Mouse (Mus musculus): ENCODE results near the gene Gm7137. TPM values are rescaled to one million over a fixed set of nuclear protein-coding genes. Genes with fewer than 3 reads are reported as not detected.
"Not testable (repeated sequence)": the region's sequence is repeated elsewhere in the genome, so short reads cannot be mapped to it uniquely, and the experiment has no call there.

Gene Gm7137
- polyA plus RNA-seq, 1 experiment from 2014 or later: not detected

GRCm38 (mm10) chr10:77772142-77772541, 15.9 kb downstream of the Gm7137 start:
- not testable (repeated sequence) for H3K9ac ChIP-seq (ENCODE audit: low read depth, low read length); H3K4me1 ChIP-seq (replicated peaks; ENCODE audit: control insufficient read depth, insufficient read depth, low read length); H3K36me3 ChIP-seq (ENCODE audit: control insufficient read depth, insufficient read depth, low read length); H3K9me3 ChIP-seq (ENCODE audit: control insufficient read depth, low read length); ATAC-seq (ENCODE audit: low FRiP score); H3K4me3 ChIP-seq (ENCODE audit: low read depth, low read length); H3K4me2 ChIP-seq (replicated peaks; ENCODE audit: low read depth, low read length); DNase-seq (ENCODE audit: low spot score); H3K27me3 ChIP-seq (ENCODE audit: control insufficient read depth, insufficient read depth, low read length); H3K27ac ChIP-seq (ENCODE audit: low read depth, low read length)
- WGBS: 86% methylated on average over 1 of the region's 3 CpGs

DNA sequence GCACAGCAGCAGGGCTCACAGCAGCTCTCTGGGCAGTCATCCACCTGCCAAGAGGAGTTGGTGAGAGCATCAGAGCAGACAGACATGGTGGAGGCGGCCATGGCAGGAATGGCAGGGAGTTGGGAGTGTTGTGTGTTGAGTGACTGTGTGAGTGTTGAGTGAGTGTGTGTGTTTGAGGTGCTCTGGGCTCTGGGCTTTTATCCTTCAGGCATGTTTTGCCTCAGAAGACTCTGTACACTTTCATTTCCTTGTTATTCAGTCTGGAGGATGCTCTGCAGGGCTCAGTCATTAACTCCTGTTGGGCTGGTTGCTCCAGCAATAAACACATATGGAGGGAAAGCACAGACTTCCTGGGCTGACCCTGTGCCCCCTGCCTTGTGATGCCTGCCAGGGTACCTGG, 16.8 kb downstream of the Gm7137 start, which contains the start of gene Gm3238:
Gene Gm3238 (minus strand): TSS at position 101 of the 400 bp plus-strand sequence.
- not testable (repeated sequence) for H3K4me1 ChIP-seq (replicated peaks; ENCODE audit: control insufficient read depth, insufficient read depth, low read length); H3K4me3 ChIP-seq (ENCODE audit: low read depth, low read length); H3K4me2 ChIP-seq (replicated peaks; ENCODE audit: low read depth, low read length); DNase-seq (ENCODE audit: low spot score); H3K9ac ChIP-seq (ENCODE audit: low read depth, low read length); H3K36me3 ChIP-seq (ENCODE audit: control insufficient read depth, insufficient read depth, low read length); H3K9me3 ChIP-seq (ENCODE audit: control insufficient read depth, low read length); H3K27me3 ChIP-seq (ENCODE audit: control insufficient read depth, insufficient read depth, low read length); H3K27ac ChIP-seq (ENCODE audit: low read depth, low read length); ATAC-seq (ENCODE audit: low FRiP score)
- WGBS: no CpG with 5 or more reads among the region's 1 CpGs

- Histone ChIP-seq H3K27me3 (ENCODE audit: control insufficient read depth, insufficient read depth, low read length) (no peaks in the 10 kb centered on the region), H3K9me3 (ENCODE audit: control insufficient read depth, low read length) (no peaks in the 10 kb centered on the region), H3K27ac (ENCODE audit: low read depth, low read length) (no peak overlapping the region), H3K4me1 (replicated peaks; ENCODE audit: control insufficient read depth, insufficient read depth, low read length) (no peaks in the 10 kb centered on the region), H3K4me3 (ENCODE audit: low read depth, low read length) (no peak overlapping the region), H3K36me3 (ENCODE audit: control insufficient read depth, insufficient read depth, low read length) (no peaks in the 10 kb centered on the region), H3K9ac (ENCODE audit: low read depth, low read length) (no peak overlapping the region), H3K4me2 (replicated peaks; ENCODE audit: low read depth, low read length) (no peak overlapping the region)
- ATAC-seq (ENCODE audit: low FRiP score) (no peak), DNase-seq (ENCODE audit: low spot score) (no peak)
- 95% methylated on average over 1 of the region's 1 CpGs for WGBS
Measured at GRCm38 (mm10) chr10:77769727-77770126, 18.3 kb downstream of the Gm7137 start.

DNA sequence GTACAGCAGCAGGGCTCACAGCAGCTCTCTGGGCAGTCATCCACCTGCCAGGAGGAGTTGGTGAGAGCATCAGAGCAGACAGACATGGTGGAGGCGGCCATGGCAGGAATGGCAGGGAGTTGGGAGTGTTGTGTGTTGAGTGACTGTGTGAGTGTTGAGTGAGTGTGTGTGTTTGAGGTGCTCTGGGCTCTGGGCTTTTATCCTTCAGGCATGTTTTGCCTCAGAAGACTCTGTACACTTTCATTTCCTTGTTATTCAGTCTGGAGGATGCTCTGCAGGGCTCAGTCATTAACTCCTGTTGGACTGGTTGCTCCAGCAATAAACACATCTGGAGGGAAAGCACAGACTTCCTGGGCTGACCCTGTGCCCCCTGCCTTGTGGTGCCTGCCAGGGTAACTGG, 28.4 kb downstream of the Gm7137 start, which contains the start of gene Gm3233:
Gene Gm3233 (minus strand): TSS at position 101 of the 400 bp plus-strand sequence.
- not testable (repeated sequence) for H3K9ac ChIP-seq (ENCODE audit: low read depth, low read length); H3K4me3 ChIP-seq (ENCODE audit: low read depth, low read length); H3K4me2 ChIP-seq (replicated peaks; ENCODE audit: low read depth, low read length); H3K9me3 ChIP-seq (ENCODE audit: control insufficient read depth, low read length); ATAC-seq (ENCODE audit: low FRiP score); H3K27me3 ChIP-seq (ENCODE audit: control insufficient read depth, insufficient read depth, low read length); H3K4me1 ChIP-seq (replicated peaks; ENCODE audit: control insufficient read depth, insufficient read depth, low read length); H3K27ac ChIP-seq (ENCODE audit: low read depth, low read length); H3K36me3 ChIP-seq (ENCODE audit: control insufficient read depth, insufficient read depth, low read length); DNase-seq (ENCODE audit: low spot score)
- no CpG with 5 or more reads among the region's 1 CpGs for WGBS

- no peaks in the 10 kb centered on the region for H3K27me3 ChIP-seq (ENCODE audit: control insufficient read depth, insufficient read depth, low read length)
- DNase-seq (ENCODE audit: low spot score) (no peak), ATAC-seq (ENCODE audit: low FRiP score) (no peak)
- no peak overlapping the region for H3K9ac ChIP-seq (ENCODE audit: low read depth, low read length)
- H3K4me3 ChIP-seq (ENCODE audit: low read depth, low read length): no peak overlapping the region
- no peaks in the 10 kb centered on the region for H3K36me3 ChIP-seq (ENCODE audit: control insufficient read depth, insufficient read depth, low read length)
- H3K9me3 ChIP-seq (ENCODE audit: control insufficient read depth, low read length): no peaks in the 10 kb centered on the region
- H3K4me1 ChIP-seq (replicated peaks; ENCODE audit: control insufficient read depth, insufficient read depth, low read length): no peaks in the 10 kb centered on the region
- no peak overlapping the region for H3K4me2 ChIP-seq (replicated peaks; ENCODE audit: low read depth, low read length)
- no peak overlapping the region for H3K27ac ChIP-seq (ENCODE audit: low read depth, low read length)
Measured at GRCm38 (mm10) chr10:77753448-77753847, 34.6 kb downstream of the Gm7137 start.

GRCm38 (mm10) chr10:77752312-77752711, 35.7 kb downstream of the Gm7137 start:
- not testable (repeated sequence) for H3K4me2 ChIP-seq (replicated peaks; ENCODE audit: low read depth, low read length); DNase-seq (ENCODE audit: low spot score); ATAC-seq (ENCODE audit: low FRiP score); H3K4me1 ChIP-seq (replicated peaks; ENCODE audit: control insufficient read depth, insufficient read depth, low read length); H3K27ac ChIP-seq (ENCODE audit: low read depth, low read length); H3K9ac ChIP-seq (ENCODE audit: low read depth, low read length); H3K27me3 ChIP-seq (ENCODE audit: control insufficient read depth, insufficient read depth, low read length); H3K36me3 ChIP-seq (ENCODE audit: control insufficient read depth, insufficient read depth, low read length); H3K4me3 ChIP-seq (ENCODE audit: low read depth, low read length); H3K9me3 ChIP-seq (ENCODE audit: control insufficient read depth, low read length)
- 66% methylated on average over 3 of the region's 3 CpGs for WGBS

GRCm38 (mm10) chr10:77751254-77751653, 36.7 kb downstream of the Gm7137 start, which contains the start of gene Gm9736:
TSS of gene Gm9736 (minus strand) at chr10:77751354.
- not testable (repeated sequence) for H3K4me1 ChIP-seq (replicated peaks; ENCODE audit: control insufficient read depth, insufficient read depth, low read length)

DNA sequence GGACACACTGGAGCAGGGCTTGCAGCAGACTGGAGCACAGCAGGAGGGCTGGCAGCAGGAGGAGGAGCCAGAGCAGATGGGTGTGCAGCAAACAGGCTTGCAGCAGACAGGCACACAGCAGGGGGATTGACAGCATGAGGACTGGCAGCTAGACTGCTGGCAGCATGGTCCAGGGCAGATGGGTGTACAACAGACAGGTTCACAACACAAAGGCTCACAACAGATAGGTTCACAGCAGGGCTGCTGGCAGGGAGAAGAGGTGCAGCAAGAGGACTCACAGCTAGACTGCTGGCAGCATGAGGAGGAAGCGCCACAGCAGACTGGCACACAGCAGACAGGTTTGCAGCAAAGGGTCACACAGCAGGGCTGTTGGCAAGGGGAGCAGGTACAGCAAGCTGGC, 37.3 kb downstream of the Gm7137 start:
- DNase-seq (ENCODE audit: low spot score); H3K27me3 ChIP-seq (ENCODE audit: control insufficient read depth, insufficient read depth, low read length); H3K4me1 ChIP-seq (replicated peaks; ENCODE audit: control insufficient read depth, insufficient read depth, low read length); H3K27ac ChIP-seq (ENCODE audit: low read depth, low read length); ATAC-seq (ENCODE audit: low FRiP score); H3K4me3 ChIP-seq (ENCODE audit: low read depth, low read length); H3K4me2 ChIP-seq (replicated peaks; ENCODE audit: low read depth, low read length); H3K9ac ChIP-seq (ENCODE audit: low read depth, low read length); H3K36me3 ChIP-seq (ENCODE audit: control insufficient read depth, insufficient read depth, low read length); H3K9me3 ChIP-seq (ENCODE audit: control insufficient read depth, low read length): not testable (repeated sequence)
- WGBS: 72% methylated on average over 1 of the region's 1 CpGs

More at GRCm38 (mm10) chr10:77751254-77751653, 36.7 kb downstream of the Gm7137 start, which contains the start of gene Gm9736:
- H3K27ac ChIP-seq (ENCODE audit: low read depth, low read length); H3K27me3 ChIP-seq (ENCODE audit: control insufficient read depth, insufficient read depth, low read length); H3K36me3 ChIP-seq (ENCODE audit: control insufficient read depth, insufficient read depth, low read length); DNase-seq (ENCODE audit: low spot score); H3K9ac ChIP-seq (ENCODE audit: low read depth, low read length); H3K4me2 ChIP-seq (replicated peaks; ENCODE audit: low read depth, low read length); H3K4me3 ChIP-seq (ENCODE audit: low read depth, low read length); ATAC-seq (ENCODE audit: low FRiP score); H3K9me3 ChIP-seq (ENCODE audit: control insufficient read depth, low read length): not testable (repeated sequence)
- WGBS: 50% methylated on average over 1 of the region's 1 CpGs

GRCm38 (mm10) chr10:77741924-77742688, 45.9 kb downstream of the Gm7137 start, which contains the start of gene Gm18596:
TSS of gene Gm18596 (minus strand) at chr10:77742638.
- H3K27me3 ChIP-seq (ENCODE audit: control insufficient read depth, insufficient read depth, low read length); H3K4me2 ChIP-seq (replicated peaks; ENCODE audit: low read depth, low read length); H3K9ac ChIP-seq (ENCODE audit: low read depth, low read length); DNase-seq (ENCODE audit: low spot score); H3K4me1 ChIP-seq (replicated peaks; ENCODE audit: control insufficient read depth, insufficient read depth, low read length); H3K9me3 ChIP-seq (ENCODE audit: control insufficient read depth, low read length); H3K36me3 ChIP-seq (ENCODE audit: control insufficient read depth, insufficient read depth, low read length); ATAC-seq (ENCODE audit: low FRiP score); H3K27ac ChIP-seq (ENCODE audit: low read depth, low read length); H3K4me3 ChIP-seq (ENCODE audit: low read depth, low read length): not testable (repeated sequence)
- 51% methylated on average over 4 of the region's 5 CpGs for WGBS
